Mouse (Mus musculus): ENCODE measurements around the gene Fam13c.

Fam13c gene

GRCm38 (mm10) chr10:70458574-70459263 lies 18.4 kb downstream of the Fam13c start:
- DNase-seq (ENCODE audit: low read depth, low spot score) = no peak

- DNase-seq (ENCODE audit: low read depth, low spot score) = no peak
Observed at GRCm38 (mm10) chr10:70465638-70466037, 25.4 kb downstream of the Fam13c start.

GRCm38 (mm10) chr10:70470836-70471235 lies 30.6 kb downstream of the Fam13c start:
- no peak for DNase-seq (ENCODE audit: low read depth, low spot score)

- DNase-seq (ENCODE audit: low read depth, low spot score) = no peak
Observed at GRCm38 (mm10) chr10:70477741-70478145, 37.5 kb downstream of the Fam13c start.

GRCm38 (mm10) chr10:70483736-70484135 lies 43.5 kb downstream of the Fam13c start:
- no peak for DNase-seq (ENCODE audit: low read depth, low spot score)

GRCm38 (mm10) chr10:70484568-70485286 lies 44.4 kb downstream of the Fam13c start:
- DNase-seq (ENCODE audit: low read depth, low spot score) = no peak

GRCm38 (mm10) chr10:70485287-70485612 lies 45.0 kb downstream of the Fam13c start:
- no peak for DNase-seq (ENCODE audit: low read depth, low spot score)

- DNase-seq (ENCODE audit: low read depth, low spot score) = no peak
Observed at GRCm38 (mm10) chr10:70486651-70487050, 46.4 kb downstream of the Fam13c start.

GRCm38 (mm10) chr10:70493891-70494290 lies 53.6 kb downstream of the Fam13c start:
- no peak for DNase-seq (ENCODE audit: low read depth, low spot score)

- no peak for DNase-seq (ENCODE audit: low read depth, low spot score)
Observed at GRCm38 (mm10) chr10:70494441-70494840, 54.2 kb downstream of the Fam13c start.

GRCm38 (mm10) chr10:70495106-70496104 lies 55.1 kb downstream of the Fam13c start:
- DNase-seq (ENCODE audit: low read depth, low spot score) = no peak

- DNase-seq (ENCODE audit: low read depth, low spot score) = no peak
Observed at GRCm38 (mm10) chr10:70496938-70497337, 56.7 kb downstream of the Fam13c start.

- DNase-seq (ENCODE audit: low read depth, low spot score) = no peak
Observed at GRCm38 (mm10) chr10:70498328-70498727, 58.0 kb downstream of the Fam13c start.

GRCm38 (mm10) chr10:70499246-70499645 lies 59.0 kb downstream of the Fam13c start:
- no peak for DNase-seq (ENCODE audit: low read depth, low spot score)

GRCm38 (mm10) chr10:70504871-70505270 lies 64.6 kb downstream of the Fam13c start:
- DNase-seq (ENCODE audit: low read depth, low spot score) = no peak

- no peak for DNase-seq (ENCODE audit: low read depth, low spot score)
Observed at GRCm38 (mm10) chr10:70505395-70505794, 65.1 kb downstream of the Fam13c start.

- DNase-seq (ENCODE audit: low read depth, low spot score) = no peak
Observed at GRCm38 (mm10) chr10:70505842-70506241, 65.6 kb downstream of the Fam13c start.

GRCm38 (mm10) chr10:70506499-70507168 lies 66.4 kb downstream of the Fam13c start:
- DNase-seq (ENCODE audit: low read depth, low spot score) = no peak

- DNase-seq (ENCODE audit: low read depth, low spot score) = no peak
Observed at GRCm38 (mm10) chr10:70507880-70508279, 67.6 kb downstream of the Fam13c start.

- no peak for DNase-seq (ENCODE audit: low read depth, low spot score)
Observed at GRCm38 (mm10) chr10:70514848-70515247, 74.6 kb downstream of the Fam13c start.

- no peak for DNase-seq (ENCODE audit: low read depth, low spot score)
Observed at GRCm38 (mm10) chr10:70516661-70517060, 76.4 kb downstream of the Fam13c start.

Measured in retina, adult 2 months (tissue).